Mouse (Mus musculus) heart, postnatal 0 days (tissue): ENCODE data around the gene 1700001K19Rik. TPM values are rescaled to one million over a fixed set of nuclear protein-coding genes. Genes with fewer than 3 reads are reported as not detected.

Experiments
- ATAC-seq: fragments of 200-750 bp; cut with Nextera tagmentation; 2 replicates; pipeline ENCODE4 v1.8.0; 2017; ENCODE audit warnings: low read depth, moderate number of reproducible peaks, moderate library complexity; ENCODE audit not compliant: insufficient read depth
- DNase-seq: peaks from one replicate; pipeline ENCODE4 v3.0.0-alpha.2; 2016; ENCODE audit warnings: low spot score
- H3K27ac ChIP-seq: fragments of 300-500 bp; sonication (generic); 2 replicates; pipeline ENCODE4 v1.5.1; 2014; ENCODE audit warnings: low read depth, mild to moderate bottlenecking
- H3K27me3 ChIP-seq: fragments of 300-500 bp; sonication (generic); 2 replicates; pipeline ENCODE4 v1.6.1; 2014; ENCODE audit warnings: low read length, mixed read lengths; ENCODE audit not compliant: control insufficient read depth, insufficient read depth
- H3K36me3 ChIP-seq: fragments of 300-500 bp; sonication (generic); replicated peaks from 2 replicates; pipeline ENCODE4 v1.6.1; 2014; ENCODE audit warnings: low read length, mixed read lengths; ENCODE audit not compliant: control insufficient read depth, insufficient read depth
- H3K4me1 ChIP-seq: fragments of 300-500 bp; sonication (generic); 2 replicates; pipeline ENCODE4 v1.6.1; 2014; ENCODE audit warnings: antibody characterized with exemption; ENCODE audit not compliant: control insufficient read depth, insufficient read depth
- H3K4me2 ChIP-seq: fragments of 300-500 bp; sonication (generic); 2 replicates; pipeline ENCODE4 v1.6.1; 2014; ENCODE audit warnings: low read depth, mild to moderate bottlenecking, low read length, moderate library complexity
- H3K4me3 ChIP-seq: fragments of 300-500 bp; sonication (generic); 2 replicates; pipeline ENCODE4 v1.5.1; 2014; ENCODE audit warnings: low read depth, low read length
- H3K9ac ChIP-seq: fragments of 300-500 bp; sonication (generic); replicated peaks from 2 replicates; pipeline ENCODE4 v1.6.1; 2014; ENCODE audit warnings: low read depth, low read length, mixed read lengths
- H3K9me3 ChIP-seq: fragments of 300-500 bp; sonication (generic); replicated peaks from 2 replicates; pipeline ENCODE4 v1.6.1; 2016; ENCODE audit warnings: low read length; ENCODE audit not compliant: control insufficient read depth
- CTCF ChIP-seq: IDR thresholded peaks from 2 replicates; pipeline ENCODE4 v1.5.1; 2016; ENCODE audit warnings: antibody characterized with exemption, control low read depth, low read depth
- EP300 ChIP-seq: IDR thresholded peaks from 2 replicates; pipeline ENCODE4 v1.6.1; 2016; ENCODE audit warnings: antibody characterized with exemption, low read depth
- WGBS: fragments of 180-500 bp; shearing (Covaris S2); extraction: QIAGEN DNeasy Blood & Tissue Kit; methylation state at CpG from one replicate; pipeline ENCODE4 v1.1.7; 2014; 5-methylcytosine and 5-hydroxymethylcytosine counted together
- polyA plus RNA-seq: library from polyadenylated mRNA; unstranded; fragments of >200 nt; fragmentation: Nextera tagmentation; extraction: Ambion mirVana; gene quantifications from 2 replicates; pipeline ENCODE4 v1.2.1, GENCODE M21; 2015
- total RNA-seq: library from RNA; depleted of rRNA; stranded (reverse); fragments of >200 nt; gene quantifications from 2 replicates; pipeline ENCODE4 v1.2.3, GENCODE M21; 2014; ENCODE audit warnings: low replicate concordance; rRNA removed

The 1700001K19Rik gene
- total RNA-seq (not detected in 2 replicates), polyA plus RNA-seq (0.16 TPM in 1 of 2 replicates, not detected in the other)

GRCm38 (mm10) chr12:110682561-110683299 lies at the start of gene 1700001K19Rik:
TSS of gene 1700001K19Rik (minus strand) at chr12:110682619.
- H3K27me3 ChIP-seq: no peaks in the 10 kb centered on the region
- no peak within 1 kb of the TSS for H3K27ac ChIP-seq
- ATAC-seq: no peak
- no peak within 1 kb of the TSS for H3K9ac ChIP-seq
- H3K36me3 ChIP-seq: no peaks in the 10 kb centered on the region
- no peak for DNase-seq
- no peaks in the 10 kb centered on the region for H3K9me3 ChIP-seq
- H3K4me1 ChIP-seq: peaks cover 12% of the 10 kb centered on the region; the same call in 1 of the 2 replicates
- 72% methylated on average over 9 of the region's 9 CpGs for WGBS
- no peak within 1 kb of the TSS for H3K4me3 ChIP-seq
- no peak within 1 kb of the TSS for H3K4me2 ChIP-seq
- TF ChIP-seq EP300: no peak
- no peak for TF ChIP-seq CTCF

DNA sequence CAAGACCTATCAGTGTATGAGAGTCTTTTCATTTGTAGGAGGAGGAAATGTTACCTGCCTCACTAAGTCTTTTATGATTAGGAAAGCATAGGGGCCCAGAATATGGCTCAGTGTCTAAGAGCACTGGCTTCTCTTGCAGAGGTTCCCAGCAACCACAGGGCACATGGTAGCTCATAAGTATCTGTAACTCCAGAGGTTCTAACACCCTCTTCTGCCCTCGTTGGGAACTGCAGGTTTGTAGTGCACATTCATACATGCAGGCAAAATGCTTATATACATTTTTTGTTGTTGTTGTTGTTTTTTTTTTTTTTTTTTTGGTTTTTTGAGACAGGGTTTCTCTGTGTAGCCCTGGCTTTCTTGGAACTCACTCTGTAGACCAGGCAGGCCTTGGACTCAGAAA lies 44.0 kb upstream of the 1700001K19Rik start:
- Histone ChIP-seq H3K27me3 (no peaks in the 10 kb centered on the region), H3K27ac (no peak overlapping the region), H3K36me3 (no peaks in the 10 kb centered on the region), H3K9me3 (no peaks in the 10 kb centered on the region), H3K4me2 (no peak overlapping the region), H3K9ac (no peak overlapping the region), H3K4me1 (no peaks in the 10 kb centered on the region), H3K4me3 (no peak overlapping the region)
- ATAC-seq (no peak), DNase-seq (no peak)
- 32% methylated on average over 1 of the region's 1 CpGs for WGBS
- TF ChIP-seq CTCF (no peak), EP300 (no peak)

- Histone ChIP-seq H3K36me3 (no peaks in the 10 kb centered on the region), H3K4me3 (no peak overlapping the region), H3K9ac (no peak overlapping the region), H3K27me3 (0 out of 2 replicates have a peak, but pooled peaks cover under 1% of the 10 kb centered on the region), H3K4me1 (no peaks in the 10 kb centered on the region), H3K4me2 (no peak overlapping the region), H3K9me3 (no peaks in the 10 kb centered on the region), H3K27ac (no peak overlapping the region)
- no peak for ATAC-seq
- no peak for TF ChIP-seq CTCF
- no peak for TF ChIP-seq EP300
- 84% methylated on average over 5 of the region's 5 CpGs for WGBS
- no peak for DNase-seq
Measured at GRCm38 (mm10) chr12:110725489-110725888, 43.1 kb upstream of the 1700001K19Rik start.

- Histone ChIP-seq H3K9me3 (no peaks in the 10 kb centered on the region), H3K36me3 (no peaks in the 10 kb centered on the region), H3K4me1 (no peaks in the 10 kb centered on the region), H3K9ac (no peak overlapping the region), H3K27me3 (0 out of 2 replicates have a peak, but pooled peaks cover 5% of the 10 kb centered on the region), H3K4me3 (no peak overlapping the region), H3K27ac (no peak overlapping the region), H3K4me2 (no peak overlapping the region)
- no peak for DNase-seq
- no peak for ATAC-seq
- TF ChIP-seq EP300: no peak
- TF ChIP-seq CTCF: no peak
- 80% methylated on average over 5 of the region's 5 CpGs for WGBS
Measured at GRCm38 (mm10) chr12:110725051-110725450, 42.6 kb upstream of the 1700001K19Rik start.

DNA sequence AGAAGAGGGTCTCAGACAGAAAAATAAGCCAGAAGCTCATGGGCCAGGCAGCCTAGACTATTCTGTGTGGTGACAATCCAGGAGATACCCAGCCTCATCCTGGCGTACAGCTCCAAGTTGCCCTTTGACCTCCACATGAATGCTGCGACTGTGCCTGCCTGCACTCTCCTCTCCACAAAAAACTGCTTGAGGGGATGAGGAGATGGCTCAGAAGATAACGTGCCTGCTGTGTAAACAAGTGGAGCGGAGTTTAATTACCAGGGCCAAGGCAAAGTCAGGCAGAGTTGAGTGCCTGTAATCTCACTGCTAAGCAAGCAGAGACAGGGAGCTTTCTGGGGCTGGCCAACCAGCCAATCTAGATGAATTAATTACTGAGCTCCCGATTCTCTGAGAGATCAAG lies 33.6 kb upstream of the 1700001K19Rik start:
- Histone ChIP-seq H3K4me3 (no peak overlapping the region), H3K9me3 (0 out of 2 replicates have a peak, but pooled peaks cover 4% of the 10 kb centered on the region), H3K27me3 (peaks cover 5% of the 10 kb centered on the region; the same call in 1 of the 2 replicates), H3K36me3 (no peaks in the 10 kb centered on the region), H3K9ac (no peak overlapping the region), H3K27ac (no peak overlapping the region), H3K4me2 (no peak overlapping the region), H3K4me1 (no peaks in the 10 kb centered on the region)
- DNase-seq (no peak), ATAC-seq (no peak)
- TF ChIP-seq EP300 (no peak), CTCF (no peak)
- 37% methylated on average over 5 of the region's 5 CpGs for WGBS
